Mouse (Mus musculus): ENCODE measurements around the gene Mipol1. TPM values are rescaled to one million over a fixed set of nuclear protein-coding genes. Genes with fewer than 3 reads are reported as not detected.
A peak's percentile ranks its signal among the peaks of the same experiment; 100 is the strongest.

Mipol1 gene
- polyA plus RNA-seq, 1 experiment from 2014 or later: 7.3 TPM

DNA sequence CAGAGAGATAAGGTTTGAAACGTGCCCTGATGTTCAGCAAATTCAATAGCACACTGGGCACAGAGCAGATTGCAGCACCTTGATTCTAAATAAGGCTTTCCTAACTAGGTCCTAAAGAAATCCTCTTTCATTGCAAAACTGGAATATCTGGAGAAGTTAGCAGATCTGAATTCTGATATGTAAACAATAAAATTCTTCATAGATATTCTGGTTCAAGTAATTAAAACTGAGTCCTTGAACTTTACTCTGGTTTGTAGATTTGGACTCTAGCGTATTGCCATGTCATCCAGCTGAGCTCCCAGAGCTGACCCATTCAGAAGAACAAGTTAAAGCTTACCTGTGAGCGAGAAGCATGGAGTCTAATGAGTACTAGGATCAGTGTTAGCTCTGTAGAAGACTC is 217.1 kb downstream of the Mipol1 start:
- Histone ChIP-seq H3K4me3 (no peak overlapping the region), H3K36me3 (no peaks in the 10 kb centered on the region), H3K9ac (replicated peaks) (no peak overlapping the region), H3K4me1 (no peaks in the 10 kb centered on the region), H3K9me3 (no peaks in the 10 kb centered on the region), H3K27me3 (no peaks in the 10 kb centered on the region), H3K4me2 (replicated peaks) (no peak overlapping the region), H3K27ac (replicated peaks) (no peak overlapping the region)
- 86% methylated on average over 3 of the region's 3 CpGs for WGBS
- ATAC-seq (replicated peaks): no peak

DNA sequence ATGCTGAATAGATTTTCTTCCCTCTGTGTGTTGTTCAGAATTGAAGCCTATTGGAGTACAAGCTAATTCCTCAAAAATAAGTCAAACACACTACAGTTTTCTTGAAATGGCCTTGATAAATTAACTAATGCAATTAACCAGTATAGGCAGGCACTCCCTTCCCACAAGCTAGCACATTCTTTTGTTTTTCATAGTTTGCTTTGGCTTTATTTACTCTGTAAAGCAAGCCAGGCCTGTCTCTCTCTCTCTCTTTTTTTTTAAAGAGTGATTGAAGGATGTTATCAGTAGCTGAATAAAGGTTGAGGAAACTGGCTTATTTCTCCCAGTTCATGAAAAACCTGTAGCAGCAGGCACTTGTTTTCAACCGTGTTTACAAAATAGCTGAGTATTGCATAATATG is 219.1 kb downstream of the Mipol1 start:
- H3K4me3 ChIP-seq: no peak overlapping the region
- H3K4me2 ChIP-seq (replicated peaks): no peak overlapping the region
- H3K4me1 ChIP-seq: no peaks in the 10 kb centered on the region
- no peak for ATAC-seq (replicated peaks)
- WGBS: 58% methylated on average over 1 of the region's 1 CpGs
- H3K9ac ChIP-seq (replicated peaks): no peak overlapping the region
- no peaks in the 10 kb centered on the region for H3K27me3 ChIP-seq
- H3K27ac ChIP-seq (replicated peaks): no peak overlapping the region
- H3K36me3 ChIP-seq: no peaks in the 10 kb centered on the region
- H3K9me3 ChIP-seq: no peaks in the 10 kb centered on the region

DNA sequence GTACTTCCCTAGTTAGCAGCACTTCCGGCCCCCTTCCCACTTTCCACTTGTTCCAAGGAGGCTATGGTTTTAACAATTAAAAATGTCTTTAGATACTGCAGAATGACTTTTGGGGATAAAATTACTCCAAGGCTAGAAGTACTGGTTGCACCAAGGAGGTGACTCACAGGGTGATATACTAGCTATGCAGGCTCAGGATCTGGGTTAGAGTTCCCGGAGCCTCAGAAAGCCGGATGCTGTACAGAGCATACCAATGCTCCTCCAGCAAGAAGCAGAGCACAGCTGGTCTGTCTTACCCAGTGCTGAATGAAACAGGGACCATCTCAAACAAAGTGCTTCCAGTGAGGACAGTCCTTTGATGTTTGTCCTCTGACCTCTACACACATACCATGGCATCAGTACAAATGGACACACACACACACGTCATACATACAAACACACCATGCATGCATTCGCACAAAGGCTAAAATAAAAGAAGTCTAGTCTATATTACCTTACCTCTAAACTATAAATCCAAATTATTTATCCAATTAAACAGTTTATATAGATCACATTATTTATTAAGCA is 219.9 kb downstream of the Mipol1 start:
- H3K9me3 ChIP-seq: no peaks in the 10 kb centered on the region
- no peak overlapping the region for H3K4me2 ChIP-seq (replicated peaks)
- H3K27ac ChIP-seq (replicated peaks): no peak overlapping the region
- no peak overlapping the region for H3K4me3 ChIP-seq
- H3K4me1 ChIP-seq: no peaks in the 10 kb centered on the region
- 92% methylated on average over 5 of the region's 5 CpGs for WGBS
- no peaks in the 10 kb centered on the region for H3K36me3 ChIP-seq
- H3K9ac ChIP-seq (replicated peaks): no peak overlapping the region
- no peaks in the 10 kb centered on the region for H3K27me3 ChIP-seq
- ATAC-seq (replicated peaks): 0 out of 2 replicates have a peak, but pooled peaks have one; percentile 29

DNA sequence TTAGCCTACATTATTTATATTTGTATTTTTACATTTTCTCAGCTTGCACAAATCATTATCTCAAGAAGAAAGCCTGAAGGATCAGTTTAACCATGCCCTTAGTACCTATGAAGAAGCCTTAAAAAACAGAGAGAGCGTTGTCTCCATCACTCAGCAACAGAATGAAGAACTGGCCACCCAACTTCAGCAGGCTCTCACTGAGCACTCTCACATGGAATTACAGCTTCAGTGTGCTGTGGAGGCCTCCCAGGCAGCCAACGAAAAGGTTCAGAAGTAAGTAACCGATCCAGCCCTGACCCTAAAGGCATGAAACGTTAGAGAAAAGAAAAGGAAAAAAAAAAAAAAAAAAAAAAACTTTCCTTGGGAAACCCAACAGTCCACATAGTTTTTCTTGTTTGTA is 226.7 kb downstream of the Mipol1 start:
- Histone ChIP-seq H3K9ac (replicated peaks) (no peak overlapping the region), H3K4me2 (replicated peaks) (no peak overlapping the region), H3K4me3 (no peak overlapping the region), H3K27ac (replicated peaks) (no peak overlapping the region), H3K4me1 (no peaks in the 10 kb centered on the region), H3K36me3 (no peaks in the 10 kb centered on the region), H3K9me3 (no peaks in the 10 kb centered on the region), H3K27me3 (no peaks in the 10 kb centered on the region)
- WGBS: 37% methylated on average over 4 of the region's 4 CpGs
- no peak for ATAC-seq (replicated peaks)

DNA sequence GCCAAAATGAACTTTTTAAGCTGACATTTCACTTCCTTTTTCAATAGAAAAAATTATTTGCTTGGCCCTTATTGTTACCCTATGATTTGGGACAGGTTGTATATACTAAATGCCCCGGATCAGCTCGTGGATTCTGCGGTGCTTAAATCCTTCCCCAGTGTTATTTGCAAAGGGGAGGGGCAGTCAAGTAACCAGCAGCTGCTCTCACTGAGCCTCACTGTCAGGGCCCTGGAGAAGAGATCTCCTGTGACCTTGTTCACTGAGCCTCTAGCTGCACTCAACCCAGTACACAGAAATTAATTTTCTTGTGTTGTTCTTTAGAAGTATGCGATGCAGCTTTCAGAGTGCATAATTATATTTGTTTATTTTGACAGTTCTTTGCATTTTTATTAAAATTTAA is 227.1 kb downstream of the Mipol1 start:
- H3K27ac ChIP-seq (replicated peaks): no peak overlapping the region
- ATAC-seq (replicated peaks): no peak
- no peaks in the 10 kb centered on the region for H3K27me3 ChIP-seq
- 35% methylated on average over 4 of the region's 4 CpGs for WGBS
- no peaks in the 10 kb centered on the region for H3K4me1 ChIP-seq
- H3K9me3 ChIP-seq: no peaks in the 10 kb centered on the region
- no peak overlapping the region for H3K4me2 ChIP-seq (replicated peaks)
- no peak overlapping the region for H3K4me3 ChIP-seq
- H3K9ac ChIP-seq (replicated peaks): no peak overlapping the region
- H3K36me3 ChIP-seq: no peaks in the 10 kb centered on the region

DNA sequence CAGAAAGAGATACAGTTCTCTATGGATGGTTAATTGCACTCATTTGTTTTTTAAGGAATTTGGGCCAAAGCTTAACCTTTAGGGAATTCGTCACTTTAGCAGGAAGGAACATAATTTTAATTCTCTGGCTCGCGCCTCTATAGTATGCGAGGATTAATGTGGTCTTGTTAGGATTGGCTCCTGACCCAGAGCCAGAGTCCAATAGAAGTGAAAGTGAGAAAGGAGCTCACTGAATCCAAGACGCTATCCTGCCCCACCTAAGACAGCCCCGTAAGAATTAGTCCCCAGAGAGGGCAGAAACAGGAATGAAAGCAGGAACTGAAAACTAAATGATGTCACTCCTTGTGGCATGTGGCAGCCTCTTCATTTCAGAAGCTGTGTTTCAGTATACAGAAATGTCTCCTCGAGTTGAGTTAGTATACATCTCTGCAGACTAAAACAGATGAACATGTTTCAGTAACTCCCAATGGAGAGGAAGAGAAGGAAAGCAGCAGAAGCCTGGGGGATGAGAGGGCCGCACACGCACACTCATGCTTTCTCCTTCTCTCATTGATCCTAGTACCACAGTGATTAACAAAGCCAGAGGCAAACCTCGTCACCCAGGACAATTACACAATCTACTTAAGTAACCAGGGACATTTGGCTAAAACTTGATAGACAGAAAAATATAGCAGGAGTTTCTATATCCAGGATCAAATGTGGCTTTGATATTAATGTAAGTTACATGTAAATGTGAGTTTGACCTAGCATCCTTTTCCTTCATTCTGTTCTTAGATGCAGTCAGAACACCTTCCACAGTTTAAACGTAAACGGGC is 234.5 kb downstream of the Mipol1 start:
- no peak overlapping the region for H3K27ac ChIP-seq (replicated peaks)
- ATAC-seq (replicated peaks): no peak
- H3K36me3 ChIP-seq: no peaks in the 10 kb centered on the region
- no peak overlapping the region for H3K4me3 ChIP-seq
- no peak overlapping the region for H3K9ac ChIP-seq (replicated peaks)
- no peaks in the 10 kb centered on the region for H3K9me3 ChIP-seq
- no peaks in the 10 kb centered on the region for H3K27me3 ChIP-seq
- H3K4me1 ChIP-seq: no peaks in the 10 kb centered on the region
- 76% methylated on average over 12 of the region's 12 CpGs for WGBS
- H3K4me2 ChIP-seq (replicated peaks): no peak overlapping the region

DNA sequence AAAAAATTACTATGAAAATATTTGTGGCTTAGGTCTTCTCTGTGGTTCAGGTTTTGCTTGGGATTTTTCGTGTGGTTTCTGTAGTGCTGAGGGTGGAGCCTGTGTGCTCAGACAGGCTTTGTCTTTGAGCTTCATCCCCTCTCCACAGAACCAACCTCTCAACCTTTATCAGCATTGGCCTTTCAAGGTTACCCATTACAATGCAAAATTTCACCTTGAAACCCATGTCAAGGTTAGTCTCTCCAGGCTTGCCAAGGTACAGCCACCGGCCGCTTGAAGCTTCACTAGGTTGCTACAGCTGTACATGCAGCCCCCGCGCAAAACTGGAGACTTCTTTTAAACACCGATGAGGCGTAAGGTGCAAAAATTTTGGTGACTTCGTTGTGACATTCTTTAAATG is 241.6 kb downstream of the Mipol1 start:
- ATAC-seq (replicated peaks): no peak
- H3K9ac ChIP-seq (replicated peaks): no peak overlapping the region
- no peak overlapping the region for H3K4me2 ChIP-seq (replicated peaks)
- no peak overlapping the region for H3K4me3 ChIP-seq
- no peaks in the 10 kb centered on the region for H3K27me3 ChIP-seq
- H3K4me1 ChIP-seq: no peaks in the 10 kb centered on the region
- H3K36me3 ChIP-seq: no peaks in the 10 kb centered on the region
- H3K9me3 ChIP-seq: no peaks in the 10 kb centered on the region
- 89% methylated on average over 8 of the region's 8 CpGs for WGBS
- H3K27ac ChIP-seq (replicated peaks): no peak overlapping the region

DNA sequence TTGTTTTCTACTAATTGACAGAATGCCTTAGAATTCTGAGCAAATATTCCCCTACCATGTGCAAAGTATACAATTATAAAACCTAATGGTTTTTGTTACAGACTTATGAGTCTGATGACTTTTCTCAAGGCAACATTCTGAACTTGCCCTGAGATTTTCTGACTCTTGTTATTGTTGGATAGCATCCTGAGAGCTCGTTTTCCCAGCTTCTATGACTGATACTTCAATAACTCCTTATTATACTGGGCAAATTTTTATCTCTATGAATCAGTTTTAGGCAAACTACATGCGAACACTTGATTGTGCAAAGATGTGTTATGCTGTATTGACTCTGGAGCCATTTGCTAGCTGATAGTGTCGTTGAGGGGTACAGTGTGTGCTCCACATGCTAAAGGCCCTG is 246.6 kb downstream of the Mipol1 start:
- 81% methylated on average over 3 of the region's 3 CpGs for WGBS
- no peak for ATAC-seq (replicated peaks)

DNA sequence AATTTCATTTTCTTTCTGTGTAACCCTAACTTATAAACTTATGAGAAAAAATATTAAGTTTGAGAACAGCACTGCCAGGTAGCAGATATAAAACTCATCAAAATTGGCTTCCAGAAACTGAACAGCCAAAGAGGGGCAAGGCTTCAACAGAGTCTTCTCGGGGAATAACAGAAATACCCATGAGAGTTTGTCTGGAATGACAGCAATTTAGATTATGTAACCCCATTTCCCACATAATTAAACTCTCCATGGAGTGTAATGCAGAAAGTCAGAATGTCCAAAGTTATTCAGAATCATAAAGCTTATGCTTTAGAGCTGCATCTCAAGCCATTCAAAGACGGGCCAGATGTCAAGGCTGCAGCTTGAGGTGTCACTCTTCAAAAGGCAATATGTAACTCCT is 251.6 kb downstream of the Mipol1 start:
- Histone ChIP-seq H3K9me3 (no peaks in the 10 kb centered on the region), H3K9ac (replicated peaks) (no peak overlapping the region), H3K27me3 (no peaks in the 10 kb centered on the region), H3K27ac (replicated peaks) (no peak overlapping the region), H3K4me2 (replicated peaks) (no peak overlapping the region), H3K4me3 (no peak overlapping the region), H3K4me1 (no peaks in the 10 kb centered on the region), H3K36me3 (no peaks in the 10 kb centered on the region)
- no peak for ATAC-seq (replicated peaks)
- WGBS: 79% methylated on average over 2 of the region's 2 CpGs

More for the DNA sequence above, 246.6 kb downstream of the Mipol1 start:
- H3K4me2 ChIP-seq (replicated peaks): no peak overlapping the region
- H3K27me3 ChIP-seq: no peaks in the 10 kb centered on the region
- no peaks in the 10 kb centered on the region for H3K9me3 ChIP-seq
- H3K4me1 ChIP-seq: no peaks in the 10 kb centered on the region
- no peaks in the 10 kb centered on the region for H3K36me3 ChIP-seq
- no peak overlapping the region for H3K9ac ChIP-seq (replicated peaks)
- H3K4me3 ChIP-seq: no peak overlapping the region
- H3K27ac ChIP-seq (replicated peaks): no peak overlapping the region

DNA sequence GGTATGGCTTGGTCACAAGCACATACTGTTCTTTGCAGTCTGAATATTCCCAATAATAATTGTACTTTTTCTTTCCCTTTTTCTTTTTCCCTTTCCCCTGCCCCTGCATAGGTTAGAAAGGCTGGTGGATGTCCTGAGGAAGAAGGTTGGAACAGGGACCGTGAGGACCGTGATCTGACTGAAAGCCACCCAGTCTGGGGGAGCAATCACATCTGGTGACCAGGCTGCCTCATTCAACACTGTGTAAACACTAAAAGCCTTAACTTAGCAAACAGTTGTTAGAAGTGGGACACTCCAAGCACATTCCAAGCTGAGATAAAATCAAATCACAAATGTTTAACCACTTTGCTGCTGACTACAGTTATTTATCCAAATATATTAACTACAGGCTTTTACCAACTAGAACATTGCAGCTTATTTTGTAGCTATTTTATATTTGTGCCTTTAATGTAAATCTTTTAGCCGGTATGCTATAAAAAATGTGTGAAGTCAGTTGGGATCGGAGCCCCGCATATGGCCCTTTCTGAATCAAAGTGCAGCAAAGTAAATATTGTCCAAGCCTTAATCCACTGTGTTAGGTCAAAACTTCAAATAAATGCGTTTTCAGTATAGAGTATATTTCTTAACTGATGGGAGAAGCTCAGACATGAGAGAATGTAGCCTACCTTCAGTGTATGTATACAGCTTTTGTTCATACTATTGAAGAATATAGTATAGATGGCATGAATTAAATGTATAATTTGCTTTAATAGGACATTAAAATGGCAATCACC is 266.3 kb downstream of the Mipol1 start:
- 94% methylated on average over 6 of the region's 6 CpGs for WGBS
- H3K4me2 ChIP-seq (replicated peaks): no peak overlapping the region
- no peaks in the 10 kb centered on the region for H3K27me3 ChIP-seq
- H3K9ac ChIP-seq (replicated peaks): no peak overlapping the region
- H3K9me3 ChIP-seq: no peaks in the 10 kb centered on the region
- H3K4me3 ChIP-seq: no peak overlapping the region
- ATAC-seq (replicated peaks): no peak
- H3K4me1 ChIP-seq: no peaks in the 10 kb centered on the region
- H3K36me3 ChIP-seq: no peaks in the 10 kb centered on the region
- H3K27ac ChIP-seq (replicated peaks): no peak overlapping the region

DNA sequence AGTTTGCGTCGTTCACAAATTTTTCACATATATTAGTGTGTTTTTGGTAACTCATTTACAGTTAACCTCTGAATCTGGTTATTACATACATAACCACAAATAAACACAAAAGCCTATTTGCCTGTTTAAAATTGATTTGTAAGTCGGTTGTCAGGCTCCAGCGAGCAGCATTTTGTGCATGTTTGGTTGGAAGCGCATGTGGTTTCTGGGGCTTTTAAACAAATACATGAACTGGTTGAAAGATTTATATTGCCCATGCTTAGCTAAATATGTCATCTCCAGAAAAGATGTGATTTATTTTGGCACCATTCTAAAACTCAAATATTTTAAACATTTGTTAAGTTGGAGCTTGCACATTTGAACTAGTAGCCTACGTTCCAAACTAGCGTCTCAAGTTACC is 270.0 kb downstream of the Mipol1 start:
- no peak for ATAC-seq (replicated peaks)
- Histone ChIP-seq H3K27ac (replicated peaks) (no peak overlapping the region), H3K36me3 (no peaks in the 10 kb centered on the region), H3K4me3 (no peak overlapping the region), H3K9ac (replicated peaks) (no peak overlapping the region), H3K9me3 (no peaks in the 10 kb centered on the region), H3K4me2 (replicated peaks) (no peak overlapping the region), H3K27me3 (no peaks in the 10 kb centered on the region), H3K4me1 (no peaks in the 10 kb centered on the region)
- 88% methylated on average over 7 of the region's 7 CpGs for WGBS

DNA sequence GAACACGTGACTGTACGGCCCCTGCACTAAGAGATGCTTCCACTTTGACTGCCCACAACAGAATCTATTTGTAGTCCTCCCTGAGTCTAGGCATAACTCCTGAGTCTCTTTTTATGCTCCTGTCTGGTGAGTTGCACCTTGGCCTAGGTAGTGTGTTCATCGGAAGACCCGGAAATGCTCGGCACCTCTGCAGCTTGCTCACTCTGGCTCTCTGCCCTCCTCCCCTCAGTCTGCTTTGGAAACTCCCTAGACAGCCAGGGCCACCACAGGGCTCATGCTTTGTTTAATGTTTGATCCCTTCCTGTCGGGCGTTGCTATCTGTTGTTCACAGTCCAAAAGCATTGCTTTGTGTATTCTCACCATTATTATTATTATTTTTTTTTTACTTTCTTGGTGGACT is 275.1 kb downstream of the Mipol1 start:
- Histone ChIP-seq H3K4me3 (no peak overlapping the region), H3K4me2 (replicated peaks) (no peak overlapping the region), H3K27ac (replicated peaks) (no peak overlapping the region), H3K9ac (replicated peaks) (no peak overlapping the region), H3K4me1 (no peaks in the 10 kb centered on the region), H3K9me3 (no peaks in the 10 kb centered on the region), H3K27me3 (no peaks in the 10 kb centered on the region), H3K36me3 (no peaks in the 10 kb centered on the region)
- ATAC-seq (replicated peaks): no peak
- 71% methylated on average over 7 of the region's 7 CpGs for WGBS

Measured in forebrain, embryonic 15.5 days (tissue).